Mouse (Mus musculus): Measurements from ENCODE around the gene Gm6502.
"Not testable (repeated sequence)": the region's sequence is repeated elsewhere in the genome, so short reads cannot be mapped to it uniquely, and the experiment has no call there.

The Gm6502 gene

GRCm38 (mm10) chr5:94314135-94314534 is at the start of gene Gm6502:
Gene Gm6502 (plus strand): TSS chr5:94314435.
- not testable (repeated sequence) for DNase-seq (ENCODE audit: low spot score)

GRCm38 (mm10) chr5:94306696-94307095 is 7.5 kb upstream of the Gm6502 start, which contains the start of gene A430089I19Rik:
Gene A430089I19Rik (minus strand): TSS chr5:94306796.
- DNase-seq (ENCODE audit: low spot score) = not testable (repeated sequence)

- not testable (repeated sequence) for DNase-seq (ENCODE audit: low spot score)
Measured at GRCm38 (mm10) chr5:94339449-94339848, 25.2 kb downstream of the Gm6502 start, which contains the start of gene AA792892. Gene AA792892 (plus strand): TSS chr5:94339749.
